Mouse (Mus musculus) olfactory bulb, adult 2 months (tissue): ENCODE measurements around the gene Itpr2. TPM values are rescaled to one million over a fixed set of nuclear protein-coding genes. Genes with fewer than 3 reads are reported as not detected.

Experiments
- H3K27ac ChIP-seq: fragments of 200-500 bp; 2 replicates; pipeline ENCODE4 v1.5.1; 2012; ENCODE audit warnings: low read depth, low read length; ENCODE audit not compliant: insufficient read depth
- H3K4me1 ChIP-seq: fragments of 200-500 bp; 2 replicates; pipeline ENCODE4 v1.6.1; 2012; ENCODE audit warnings: low read length; ENCODE audit not compliant: control insufficient read depth, insufficient read depth
- H3K4me3 ChIP-seq: fragments of 200-500 bp; 2 replicates; pipeline ENCODE4 v1.5.1; 2012; ENCODE audit warnings: mild to moderate bottlenecking, low read depth, low read length, moderate library complexity; ENCODE audit not compliant: insufficient read depth
- CTCF ChIP-seq: fragments of 200-500 bp; IDR thresholded peaks from 2 replicates; pipeline ENCODE4 v1.5.1; 2012; ENCODE audit warnings: low read depth, mild to moderate bottlenecking, low read length, moderate library complexity; ENCODE audit not compliant: insufficient read depth
- POLR2A ChIP-seq: fragments of 200-500 bp; IDR thresholded peaks from 2 replicates; pipeline ENCODE4 v1.6.1; 2012; ENCODE audit warnings: mild to moderate bottlenecking, low read depth, low read length, moderate library complexity; ENCODE audit not compliant: insufficient read depth
- WGBS: fragments of 180-500 bp; shearing (Covaris S2); methylation state at CpG from one replicate; pipeline ENCODE4 v1.1.7; 2018; 5-methylcytosine and 5-hydroxymethylcytosine counted together
- polyA plus RNA-seq: library from polyadenylated mRNA; stranded (reverse); fragments of >200 nt; gene quantifications from 2 replicates; pipeline ENCODE4 v1.2.4, GENCODE M21; 2012; ENCODE audit warnings: low replicate concordance; ENCODE audit not compliant: missing spikeins, insufficient read depth, insufficient read length

Itpr2 gene
- polyA plus RNA-seq, 1 experiment = not detected

GRCm38 (mm10) chr6:146080546-146081512 lies 421.2 kb downstream of the Itpr2 start:
- WGBS = 81% methylated on average over 18 of the region's 18 CpGs
- TF ChIP-seq POLR2A = no peak
- no peak for TF ChIP-seq CTCF
- no peak overlapping the region for H3K4me3 ChIP-seq
- H3K27ac ChIP-seq = no peak overlapping the region
- H3K4me1 ChIP-seq = peaks cover 5% of the 10 kb centered on the region; the same call in 1 of the 2 replicates

DNA sequence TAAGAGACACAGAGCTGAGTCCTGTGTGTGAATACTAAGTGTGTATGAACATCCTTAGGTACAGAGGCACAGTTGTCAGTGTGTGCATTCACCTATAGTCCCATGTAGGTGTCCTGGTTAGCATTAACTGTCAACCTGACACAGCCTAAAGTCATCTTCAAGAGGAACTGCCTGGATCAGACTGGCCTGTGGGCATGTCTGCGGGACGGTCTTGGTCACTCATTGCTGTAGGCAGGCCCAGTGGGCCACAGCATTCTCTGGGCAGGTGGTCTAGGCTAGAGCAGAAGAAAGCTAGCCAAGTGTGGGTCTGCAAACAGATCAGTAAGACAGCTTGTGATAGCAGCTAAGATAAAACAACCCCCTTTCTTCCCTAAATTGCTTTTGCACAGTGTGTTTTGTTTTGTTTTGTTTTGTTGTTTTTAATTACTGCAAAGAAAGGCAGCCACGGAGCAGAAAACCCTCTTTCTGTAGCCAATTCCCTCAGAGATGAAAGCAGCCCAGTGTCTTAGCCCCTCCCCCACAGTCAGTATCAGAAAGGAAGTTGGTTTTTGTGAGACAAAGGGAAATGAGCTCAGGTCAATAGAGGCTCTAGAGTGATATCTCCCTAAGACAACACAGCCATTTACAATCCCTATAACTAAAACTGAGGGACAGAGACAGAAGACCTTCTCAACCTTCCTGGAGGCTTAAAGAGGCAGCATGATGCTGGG lies 422.1 kb downstream of the Itpr2 start:
- TF ChIP-seq POLR2A (no peak), CTCF (no peak)
- Histone ChIP-seq H3K4me1 (peaks cover 5% of the 10 kb centered on the region; the same call in 1 of the 2 replicates), H3K4me3 (no peak overlapping the region), H3K27ac (no peak overlapping the region)
- WGBS = 52% methylated on average over 3 of the region's 3 CpGs

- TF ChIP-seq CTCF = peak; percentile 20; the same call in 1 of the 2 replicates
- no peak for TF ChIP-seq POLR2A
- Histone ChIP-seq H3K4me3 (no peak overlapping the region), H3K4me1 (peaks cover 5% of the 10 kb centered on the region; the same call in 1 of the 2 replicates), H3K27ac (no peak overlapping the region)
- 37% methylated on average over 5 of the region's 5 CpGs for WGBS
These were observed 422.8 kb downstream of the Itpr2 start for GRCm38 (mm10) chr6:146079261-146079660.

GRCm38 (mm10) chr6:146078136-146078535 lies 423.9 kb downstream of the Itpr2 start:
- no peak overlapping the region for H3K4me3 ChIP-seq
- 87% methylated on average over 15 of the region's 15 CpGs for WGBS
- no peak overlapping the region for H3K27ac ChIP-seq
- TF ChIP-seq CTCF (no peak), POLR2A (no peak)
- peaks cover 5% of the 10 kb centered on the region; the same call in 1 of the 2 replicates for H3K4me1 ChIP-seq

- no peak overlapping the region for H3K27ac ChIP-seq
- H3K4me3 ChIP-seq = no peak overlapping the region
- peaks cover 5% of the 10 kb centered on the region; the same call in 1 of the 2 replicates for H3K4me1 ChIP-seq
- 91% methylated on average over 11 of the region's 11 CpGs for WGBS
- no peak for TF ChIP-seq POLR2A
- TF ChIP-seq CTCF = no peak
These were observed 424.7 kb downstream of the Itpr2 start for GRCm38 (mm10) chr6:146077124-146077889.

DNA sequence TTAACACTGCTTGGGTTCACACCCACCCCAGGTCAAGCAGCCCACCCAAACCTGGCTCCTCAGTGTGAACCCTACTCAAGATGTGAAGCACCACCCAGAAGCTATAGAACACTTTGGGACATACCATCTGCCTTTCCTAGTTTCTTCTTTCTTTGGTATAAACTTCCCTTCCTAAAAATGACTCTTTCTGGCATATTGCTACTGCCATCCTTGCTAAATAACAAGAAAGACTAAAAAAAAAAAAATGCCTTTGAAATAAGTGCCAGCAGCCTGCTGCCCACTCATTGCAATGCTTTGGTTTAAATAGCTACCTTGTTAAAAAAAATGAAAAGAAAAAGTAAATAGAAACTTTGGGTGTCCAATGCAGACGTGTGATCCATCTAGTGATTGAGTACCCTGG lies 429.2 kb downstream of the Itpr2 start:
- TF ChIP-seq POLR2A = no peak
- no peak for TF ChIP-seq CTCF
- H3K4me3 ChIP-seq = no peak overlapping the region
- no peaks in the 10 kb centered on the region for H3K4me1 ChIP-seq
- 82% methylated on average over 1 of the region's 1 CpGs for WGBS
- H3K27ac ChIP-seq = no peak overlapping the region

DNA sequence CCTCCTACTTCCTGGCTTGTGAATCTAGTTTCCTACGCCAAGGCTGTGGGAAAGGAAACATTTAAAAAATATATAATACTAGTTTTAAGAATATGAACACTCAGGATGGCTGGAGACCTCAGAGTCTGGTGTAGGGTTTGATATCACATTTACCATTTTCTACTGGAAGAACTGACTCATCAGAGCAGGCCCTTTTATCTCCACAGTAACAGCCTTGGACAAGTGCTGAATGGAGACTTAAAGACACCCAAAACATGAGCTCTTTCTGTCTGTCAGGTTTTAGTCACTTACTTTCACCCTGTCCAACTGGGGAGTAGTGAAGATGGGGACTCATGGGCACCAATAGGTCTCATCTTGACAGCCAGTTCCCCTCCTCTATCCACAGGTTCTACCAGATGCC lies 430.1 kb downstream of the Itpr2 start:
- H3K4me3 ChIP-seq = no peak overlapping the region
- no peak overlapping the region for H3K27ac ChIP-seq
- TF ChIP-seq CTCF (no peak), POLR2A (no peak)
- no peaks in the 10 kb centered on the region for H3K4me1 ChIP-seq
- WGBS = 98% methylated on average over 1 of the region's 1 CpGs

Other genes starting within 250 kb of the Itpr2 start
- gene Fgfr1op2, start 75.0 kb upstream of the Itpr2 start, polyA plus RNA-seq = 217 TPM in 1 of 2 replicates, not detected in the other
- 567 TPM in 1 of 2 replicates, not detected in the other for gene Ints13, start 75.6 kb upstream of the Itpr2 start, polyA plus RNA-seq
- not detected in 2 replicates for gene Med21, start 140.3 kb upstream of the Itpr2 start, polyA plus RNA-seq
- not detected in 2 replicates for gene Tm7sf3, start 140.6 kb upstream of the Itpr2 start, polyA plus RNA-seq
- gene Stk38l, start 222.8 kb upstream of the Itpr2 start, polyA plus RNA-seq = not detected in 2 replicates